Mouse (Mus musculus) CD4-positive, CD25-positive, alpha-beta regulatory T cell, adult 2 months (primary cell): Measurements from ENCODE around the gene Hcar2.

Experiments
- DNase-seq: peaks from one replicate; pipeline ENCODE4 v3.0.0-alpha.2; 2012; ENCODE audit warnings: low read depth, low spot score

The Hcar2 gene

DNA sequence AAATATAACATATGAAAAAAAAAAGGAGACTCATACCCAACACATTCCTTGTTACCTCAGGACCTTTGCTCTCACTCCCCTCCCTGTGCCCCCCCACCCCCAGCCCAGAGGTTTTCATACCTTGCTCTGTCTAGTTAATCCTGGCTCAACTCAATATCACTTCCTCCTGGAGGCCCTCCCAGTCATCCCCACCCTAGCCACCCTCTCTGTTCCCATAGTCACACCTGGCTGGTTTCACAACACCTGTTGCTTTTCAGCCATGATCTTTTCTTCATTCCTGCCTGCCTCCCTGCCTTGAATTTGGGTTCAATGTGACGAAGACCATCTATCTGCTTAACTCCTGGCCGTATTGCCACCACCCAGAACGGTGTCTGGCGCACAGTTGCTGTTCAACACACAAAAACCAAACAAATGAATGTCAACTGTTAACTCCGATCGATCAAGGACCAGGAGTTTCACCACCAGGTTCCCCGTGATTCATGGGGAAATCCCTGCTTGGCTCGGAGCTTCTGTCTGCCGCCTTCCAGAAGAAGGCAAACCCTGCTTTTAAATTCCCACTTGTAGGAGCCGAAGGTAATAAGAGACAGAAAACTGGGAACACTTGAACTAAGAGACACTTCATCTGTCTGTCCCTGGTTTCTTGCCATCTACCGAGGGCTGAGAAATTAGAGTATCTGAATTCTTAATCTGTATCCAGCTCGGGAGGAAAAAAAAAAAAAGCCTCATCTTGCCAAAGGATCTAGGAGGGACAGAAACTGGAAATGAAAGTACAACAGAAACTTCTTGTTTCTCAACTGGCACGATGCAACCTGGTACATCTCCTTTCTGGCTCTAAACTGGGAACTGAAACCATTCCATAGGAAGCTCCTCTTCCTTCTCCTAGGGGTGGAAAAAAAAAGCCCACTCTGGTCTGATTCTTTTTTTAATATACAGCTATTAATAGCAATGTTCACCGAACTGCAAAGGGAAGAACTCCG, 2.6 kb downstream of the Hcar2 start:
- no peak for DNase-seq

DNA sequence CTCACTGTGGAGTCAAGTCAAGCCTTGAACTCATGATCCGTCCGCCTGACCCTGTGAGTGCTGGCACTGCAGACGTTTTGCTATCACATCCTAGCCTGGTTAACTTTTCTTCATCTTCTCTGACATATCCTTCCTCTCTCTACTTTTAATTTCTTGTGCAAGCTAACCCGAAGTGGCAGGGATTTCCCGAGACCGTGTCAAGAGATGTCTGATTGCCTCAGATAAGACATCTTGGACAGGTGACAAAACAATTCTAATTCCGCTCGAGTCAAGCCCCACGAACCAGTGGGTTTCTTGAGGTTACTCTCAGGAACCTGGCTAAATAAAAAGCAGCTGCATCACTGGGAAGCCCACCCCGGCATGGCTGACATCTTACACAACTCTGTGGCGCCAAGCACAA, 6.5 kb downstream of the Hcar2 start:
- DNase-seq = no peak

- no peak for DNase-seq
These were observed 10.8 kb downstream of the Hcar2 start for GRCm38 (mm10) chr5:123854511-123854910.

DNA sequence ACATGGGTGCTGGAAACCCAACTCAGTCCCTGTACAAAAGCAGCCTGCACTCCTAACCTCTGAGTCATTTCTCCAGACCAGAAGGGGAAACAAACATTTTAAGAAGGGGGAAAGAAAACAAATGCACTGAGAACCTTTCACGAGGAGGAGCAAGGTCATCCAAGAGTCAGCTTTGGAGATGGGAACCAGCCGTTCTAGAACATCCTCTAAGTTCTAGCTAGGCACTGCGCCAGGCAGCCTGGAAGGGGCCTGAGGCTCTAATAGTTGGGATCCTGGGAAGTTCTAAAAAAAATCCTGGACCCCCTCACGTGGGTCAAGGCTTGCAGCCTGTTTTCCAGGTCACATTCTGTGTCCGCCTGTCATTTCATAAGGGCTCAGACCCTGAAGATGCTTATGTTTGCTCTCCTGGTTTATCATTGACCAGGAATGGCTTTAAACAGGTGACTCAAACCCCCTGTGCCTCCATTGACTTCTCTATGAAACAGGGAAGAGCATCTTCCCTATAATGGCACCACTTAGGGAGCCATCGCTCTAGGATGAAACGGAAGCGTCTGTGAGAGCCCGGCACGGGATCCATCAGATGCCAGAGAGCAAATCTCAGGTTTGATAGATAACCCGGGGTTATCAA, 11.3 kb downstream of the Hcar2 start:
- DNase-seq = no peak

- peak; percentile 7 for DNase-seq
These were observed 13.9 kb downstream of the Hcar2 start for GRCm38 (mm10) chr5:123851398-123851797.

GRCm38 (mm10) chr5:123844316-123844715, 21.0 kb downstream of the Hcar2 start:
- DNase-seq = no peak

DNA sequence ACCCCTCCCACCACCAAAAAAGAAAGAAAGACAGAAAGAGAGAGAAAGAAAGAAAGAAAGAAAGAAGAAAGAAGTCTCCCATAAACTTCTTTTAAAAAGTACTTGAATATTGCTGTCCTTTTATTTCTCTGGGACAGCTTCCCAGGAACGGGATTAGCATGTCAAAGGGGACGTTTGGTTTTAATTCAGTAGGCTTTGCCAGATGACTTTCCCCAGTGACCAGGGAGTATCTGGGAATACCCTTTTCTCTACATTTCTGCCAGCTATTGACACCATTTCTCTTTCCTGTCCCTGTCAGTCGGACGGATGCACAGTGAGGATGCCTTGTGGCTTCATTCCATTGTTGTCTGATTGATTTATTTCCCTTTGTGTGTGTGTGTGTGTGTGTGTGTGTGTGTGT, 21.5 kb downstream of the Hcar2 start:
- no peak for DNase-seq

DNA sequence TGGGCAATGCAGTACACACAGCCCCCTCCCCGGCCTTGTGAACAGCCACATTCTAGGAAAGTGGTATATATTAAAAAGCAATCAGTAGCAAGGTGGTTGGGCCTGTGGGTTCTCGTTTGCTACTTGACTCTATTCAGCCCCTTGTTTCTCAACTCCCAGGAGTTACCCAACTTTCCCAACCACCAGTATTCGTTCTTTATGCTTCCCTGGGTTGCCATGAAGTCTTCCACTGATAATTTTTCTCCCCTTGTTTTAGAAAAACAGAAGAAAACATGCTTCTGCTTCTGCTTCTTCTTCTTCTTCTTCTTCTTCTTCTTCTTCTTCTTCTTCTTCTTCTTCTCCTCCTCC, 22.4 kb downstream of the Hcar2 start:
- DNase-seq = no peak

- no peak for DNase-seq
These were observed 22.9 kb downstream of the Hcar2 start for GRCm38 (mm10) chr5:123842221-123842934.

GRCm38 (mm10) chr5:123837371-123837770, 27.9 kb downstream of the Hcar2 start:
- DNase-seq = no peak

- DNase-seq = no peak
These were observed 30.5 kb downstream of the Hcar2 start for GRCm38 (mm10) chr5:123834836-123835235.

- no peak for DNase-seq
These were observed 33.0 kb downstream of the Hcar2 start for GRCm38 (mm10) chr5:123832309-123832708.

GRCm38 (mm10) chr5:123827659-123828091, 37.6 kb downstream of the Hcar2 start:
- DNase-seq = no peak

DNA sequence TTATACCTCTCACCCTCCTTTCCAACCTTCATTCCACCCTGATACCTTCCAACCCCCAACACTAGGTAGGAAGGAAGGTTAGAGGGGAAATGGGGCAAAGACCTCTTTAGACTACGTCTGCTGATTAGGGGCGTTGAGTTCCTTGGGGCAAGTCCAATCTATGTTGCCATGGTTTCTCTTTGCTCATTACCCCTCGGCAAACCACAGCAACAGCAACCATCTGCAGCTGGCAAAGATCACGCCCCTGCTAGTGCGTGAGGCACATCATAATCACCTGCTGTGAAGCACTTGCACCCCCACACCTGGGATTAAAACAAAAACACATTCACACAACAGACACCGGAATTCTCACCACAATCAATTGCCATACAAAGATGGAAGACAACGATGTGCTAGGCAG, 42.6 kb downstream of the Hcar2 start:
- DNase-seq = no peak

GRCm38 (mm10) chr5:123821264-123821571, 44.1 kb downstream of the Hcar2 start:
- DNase-seq = no peak

GRCm38 (mm10) chr5:123820501-123821263, 44.6 kb downstream of the Hcar2 start:
- peak; percentile 40 for DNase-seq

DNA sequence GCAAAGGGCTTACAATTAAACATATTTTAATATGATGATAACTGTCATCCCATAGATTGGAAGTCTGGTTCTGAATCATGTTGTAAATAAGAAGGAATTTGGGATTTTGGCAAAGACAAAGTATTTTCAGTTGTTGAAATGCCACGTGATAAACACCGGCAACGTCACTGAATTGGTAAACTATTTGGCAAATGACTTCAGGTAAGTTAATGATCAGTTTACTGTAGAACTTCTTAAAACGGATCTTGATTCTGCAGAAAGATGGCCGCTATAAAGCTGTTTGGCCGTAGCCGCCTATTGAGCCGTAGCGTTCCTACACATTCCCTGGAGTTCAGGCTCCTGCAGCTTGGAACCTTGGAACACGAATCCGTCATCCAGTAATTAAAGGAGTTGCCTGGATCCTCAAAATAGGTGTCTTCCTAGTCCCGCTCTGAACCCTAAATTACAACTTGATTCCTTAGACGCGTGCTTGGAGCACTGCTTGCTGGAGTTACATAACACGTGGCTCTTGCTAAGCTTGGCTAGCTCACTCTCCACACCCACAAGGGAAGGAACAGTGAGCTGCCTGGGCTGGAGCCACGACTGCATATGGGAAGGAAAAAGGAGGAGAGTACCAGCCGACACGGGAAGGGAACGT, 46.2 kb downstream of the Hcar2 start:
- DNase-seq = no peak

GRCm38 (mm10) chr5:123816891-123817290, 48.4 kb downstream of the Hcar2 start:
- no peak for DNase-seq
